Mouse (Mus musculus) MEL (cell line): ENCODE measurements at regions not wholly inside any gene's neighbourhood (a gene's known extent, or its start where the extent isn't known, plus 50 kb on each side); places are given as distances from the start of the nearest gene placed in this dataset.

Source experiments
- CTCF ChIP-seq, 3 experiments: IDR thresholded peaks in 2 of 3; conservative IDR thresholded peaks in 1 of 3; 2 replicates each; pipeline ENCODE4 v1.5.1; 2011 to 2012; ENCODE audit warnings: low read length in 3 of 3, low read depth in 2 of 3, mild to moderate bottlenecking in 2 of 3, improper control_type of control experiment in 1 of 3, inconsistent platforms in 1 of 3, mixed read lengths in 1 of 3, moderate library complexity in 1 of 3; ENCODE audit not compliant: control insufficient read depth in 1 of 3, insufficient read depth in 1 of 3, poor library complexity in 1 of 3, severe bottlenecking in 1 of 3
- E2F4 ChIP-seq: IDR thresholded peaks from 2 replicates; pipeline ENCODE4 v1.6.1; 2011; ENCODE audit warnings: low read depth, low read length, improper control_type of control experiment, borderline replicate concordance
- GATA1 ChIP-seq: IDR thresholded peaks from 2 replicates; pipeline ENCODE4 v1.6.1; 2011; ENCODE audit warnings: low read depth, low read length, improper control_type of control experiment
- HCFC1 ChIP-seq: IDR thresholded peaks from 2 replicates; pipeline ENCODE4 v1.6.1; 2012; ENCODE audit warnings: low read depth, mild to moderate bottlenecking, inconsistent platforms, low read length, improper control_type of control experiment, moderate library complexity
- MAX ChIP-seq: IDR thresholded peaks from 2 replicates; pipeline ENCODE4 v1.6.1; 2011; ENCODE audit warnings: low read length, improper control_type of control experiment
- MYC ChIP-seq: IDR thresholded peaks from 2 replicates; pipeline ENCODE4 v1.6.1; 2011; ENCODE audit warnings: low read depth, mild to moderate bottlenecking, low read length, improper control_type of control experiment, moderate library complexity
- NRF1 ChIP-seq: IDR thresholded peaks from 2 replicates; pipeline ENCODE4 v1.6.1; 2014; ENCODE audit warnings: low read depth, mild to moderate bottlenecking, inconsistent platforms, low read length, improper control_type of control experiment, moderate library complexity; ENCODE audit not compliant: poor library complexity, insufficient read depth, severe bottlenecking
- POLR2A ChIP-seq, 2 experiments: IDR thresholded peaks; 2 replicates each; pipeline ENCODE4 v1.6.1; 2011 to 2012; ENCODE audit warnings: low read length in 2 of 2, mild to moderate bottlenecking in 2 of 2, control low read depth in 1 of 2, improper control_type of control experiment in 1 of 2, low read depth in 1 of 2, moderate library complexity in 1 of 2; ENCODE audit not compliant: control insufficient read depth in 1 of 2, insufficient read depth in 1 of 2, poor library complexity in 1 of 2
- SMC3 ChIP-seq: IDR thresholded peaks from 2 replicates; pipeline ENCODE4 v1.6.1; 2011; ENCODE audit warnings: low read depth, low read length, improper control_type of control experiment
- USF1 ChIP-seq: IDR thresholded peaks from 2 replicates; pipeline ENCODE4 v1.6.1; 2014; ENCODE audit warnings: low read depth, mild to moderate bottlenecking, inconsistent platforms, low read length, improper control_type of control experiment, moderate library complexity
- ZNF384 ChIP-seq: IDR thresholded peaks from 2 replicates; pipeline ENCODE4 v1.6.1; 2012; ENCODE audit warnings: low read depth, mild to moderate bottlenecking, inconsistent platforms, low read length, improper control_type of control experiment

DNA sequence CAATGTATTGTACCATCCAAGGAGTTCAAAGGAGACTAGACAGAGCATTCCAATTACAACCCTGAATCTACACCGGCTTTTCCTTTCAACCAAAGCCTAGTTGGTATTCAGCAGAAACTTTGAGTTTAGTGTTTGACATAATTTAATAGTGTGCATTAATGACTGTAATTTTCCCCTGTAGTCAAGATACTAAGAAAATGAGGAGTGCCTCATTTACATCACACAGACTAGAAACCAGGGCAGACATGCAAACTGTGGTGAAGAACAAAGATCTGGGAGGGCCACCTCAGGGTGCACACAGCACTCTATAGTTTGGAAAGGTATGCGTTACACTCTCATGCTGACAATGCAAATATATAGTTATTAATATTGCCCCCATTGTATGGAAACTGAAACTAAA, 525.4 kb upstream of the Vstm2b start:
- no peak for TF ChIP-seq POLR2A (IDR thresholded peaks at IDR 0.05; ENCODE audit: control insufficient read depth in 1 of 2, insufficient read depth in 1 of 2, low read depth in 1 of 2, low read length in 2 of 2, poor library complexity in 1 of 2)
- no peak for TF ChIP-seq CTCF (IDR thresholded peaks at IDR 0.05 in 2 of 3, conservative IDR thresholded peaks at IDR 0.05 in 1 of 3; ENCODE audit: control insufficient read depth in 1 of 3, insufficient read depth in 1 of 3, low read depth in 2 of 3, low read length in 3 of 3, poor library complexity in 1 of 3, severe bottlenecking in 1 of 3)
- no peak for TF ChIP-seq GATA1
- TF ChIP-seq MAX, result no peak
- no peak for TF ChIP-seq SMC3
- no peak for TF ChIP-seq NRF1
- TF ChIP-seq USF1, result no peak
- no peak for TF ChIP-seq ZNF384
- no peak for TF ChIP-seq E2F4
- no peak for TF ChIP-seq MYC
- TF ChIP-seq HCFC1, result no peak
